Mouse (Mus musculus): Measurements from ENCODE around the gene Plekhm1. TPM values are rescaled to one million over a fixed set of nuclear protein-coding genes. Genes with fewer than 3 reads are reported as not detected.
A peak's percentile ranks its signal among the peaks of the same experiment; 100 is the strongest.

The Plekhm1 gene
- total and polyA plus RNA-seq, 3 experiments, result 3.4 to 10.0 TPM; not detected in 1

DNA sequence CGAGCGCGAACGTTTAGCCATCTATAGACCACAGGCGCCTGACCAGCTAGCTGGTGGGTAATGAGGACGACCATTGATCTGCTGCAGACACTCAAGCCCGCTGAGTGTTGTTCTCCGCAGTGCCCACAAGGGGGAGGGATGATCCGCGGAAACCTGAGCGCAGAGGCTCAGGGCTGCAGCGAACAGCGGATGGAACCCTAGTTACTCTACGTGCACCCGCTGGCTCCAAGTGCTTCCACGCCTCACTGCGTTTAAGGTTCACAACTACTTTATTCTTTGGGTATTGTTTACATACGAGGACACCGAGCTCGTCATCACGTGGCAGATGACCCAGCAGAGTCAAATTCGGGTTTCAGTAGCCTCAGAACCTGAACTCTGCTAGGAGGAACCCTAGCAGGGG lies 53.4 kb downstream of the Plekhm1 start (continued):
- peak; percentile 58 for TF ChIP-seq MYC (IDR thresholded peaks at IDR 0.05; ENCODE audit: low read depth, low read length)
- no peak for TF ChIP-seq NELFE (IDR thresholded peaks at IDR 0.05; ENCODE audit: low read depth, low read length)

DNA sequence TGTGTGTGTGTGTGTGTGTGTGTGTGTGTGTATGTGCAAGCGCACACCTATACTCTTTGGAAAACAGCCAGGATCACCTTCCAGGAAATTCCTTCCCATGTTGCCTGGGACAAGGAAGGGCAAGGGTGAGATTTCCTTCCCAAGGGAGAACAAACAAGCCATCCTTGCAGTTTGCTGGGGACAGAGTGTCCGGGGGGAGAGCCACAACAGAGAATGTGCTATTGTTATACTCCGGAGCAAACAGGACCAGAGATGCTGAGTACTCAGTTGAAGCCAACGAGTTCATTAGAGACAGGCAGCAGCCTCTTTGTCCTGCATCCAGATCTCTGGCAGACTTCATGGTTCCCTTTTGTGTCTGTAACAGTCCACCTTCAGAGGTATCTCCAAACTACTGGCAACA lies 54.2 kb downstream of the Plekhm1 start:
- H3K27me3 ChIP-seq (ENCODE audit: control insufficient read depth in 1 of 2, insufficient read depth in 2 of 2, low read length in 2 of 2), result no peaks in the 10 kb centered on the region
- H3K79me2 ChIP-seq (ENCODE audit: control insufficient read depth, insufficient read depth, low read length, poor library complexity), result peaks cover 5% of the 10 kb centered on the region; the same call in 1 of the 2 replicates
- TF ChIP-seq GABPA (IDR thresholded peaks at IDR 0.05; ENCODE audit: low read depth, low read length), result no peak
- TF ChIP-seq GATA1 (IDR thresholded peaks at IDR 0.05; ENCODE audit: low read depth, low read length), result no peak
- no peak for TF ChIP-seq MXI1 (IDR thresholded peaks at IDR 0.05; ENCODE audit: low read depth, low read length)
- TF ChIP-seq CHD2 (IDR thresholded peaks at IDR 0.05; ENCODE audit: low read length), result no peak
- no peak for TF ChIP-seq ZKSCAN1 (IDR thresholded peaks at IDR 0.05; ENCODE audit: low read depth, low read length)
- no peak for TF ChIP-seq MEF2A (IDR thresholded peaks at IDR 0.05; ENCODE audit: extremely low read depth, insufficient replicate concordance, low read depth, low read length, poor library complexity, severe bottlenecking)
- TF ChIP-seq ZC3H11A (IDR thresholded peaks at IDR 0.05; ENCODE audit: low read depth, low read length), result no peak
- TF ChIP-seq ZMIZ1 (IDR thresholded peaks at IDR 0.05; ENCODE audit: low read depth, low read length), result no peak
- no peak for TF ChIP-seq JUND (IDR thresholded peaks at IDR 0.05; ENCODE audit: low read depth, low read length)
- TF ChIP-seq CTCF (IDR thresholded peaks at IDR 0.05 in 2 of 3, conservative IDR thresholded peaks at IDR 0.05 in 1 of 3; ENCODE audit: control insufficient read depth in 1 of 3, insufficient read depth in 1 of 3, low read depth in 2 of 3, low read length in 3 of 3, poor library complexity in 1 of 3, severe bottlenecking in 1 of 3), result no peak
- TF ChIP-seq USF2 (IDR thresholded peaks at IDR 0.05; ENCODE audit: borderline replicate concordance in 1 of 2, insufficient read depth in 1 of 2, low read depth in 1 of 2, low read length in 2 of 2), result no peak
- no peak for TF ChIP-seq TAL1 (IDR thresholded peaks at IDR 0.05; ENCODE audit: low read length)
- TF ChIP-seq ELF1 (IDR thresholded peaks at IDR 0.05; ENCODE audit: low read depth, low read length), result no peak
- no peak for TF ChIP-seq ETS1 (IDR thresholded peaks at IDR 0.05; ENCODE audit: low read depth, low read length)
- TF ChIP-seq RAD21 (IDR thresholded peaks at IDR 0.05; ENCODE audit: low read depth, low read length), result no peak
- no peak for TF ChIP-seq RCOR1 (IDR thresholded peaks at IDR 0.05; ENCODE audit: low read depth, low read length)
- peak; percentile 18 for DNase-seq (ENCODE audit: low read depth, low spot score)
- no peaks in the 10 kb centered on the region for H3K36me3 ChIP-seq (ENCODE audit: control insufficient read depth in 1 of 2, insufficient read depth in 2 of 2, low read length in 2 of 2)
- H3K4me1 ChIP-seq (ENCODE audit: control insufficient read depth in 1 of 2, insufficient read depth in 2 of 2, low read length in 2 of 2), result peaks cover 0 to 2% of the 10 kb centered on the region in 2 experiments; a peak in 1 of 4 replicates
- no peak overlapping the region for H3K27ac ChIP-seq (ENCODE audit: control insufficient read depth, low read depth, low read length)
- no peak overlapping the region for H3K9ac ChIP-seq (ENCODE audit: control insufficient read depth, low read depth, low read length, poor library complexity, severe bottlenecking)
- H3K4me3 ChIP-seq (ENCODE audit: control insufficient read depth in 1 of 2, insufficient read depth in 1 of 2, low read depth in 2 of 2, low read length in 2 of 2), result no peak overlapping the region
- no peaks in the 10 kb centered on the region for H3K9me3 ChIP-seq (replicated peaks; ENCODE audit: insufficient read depth, low read length)

DNA sequence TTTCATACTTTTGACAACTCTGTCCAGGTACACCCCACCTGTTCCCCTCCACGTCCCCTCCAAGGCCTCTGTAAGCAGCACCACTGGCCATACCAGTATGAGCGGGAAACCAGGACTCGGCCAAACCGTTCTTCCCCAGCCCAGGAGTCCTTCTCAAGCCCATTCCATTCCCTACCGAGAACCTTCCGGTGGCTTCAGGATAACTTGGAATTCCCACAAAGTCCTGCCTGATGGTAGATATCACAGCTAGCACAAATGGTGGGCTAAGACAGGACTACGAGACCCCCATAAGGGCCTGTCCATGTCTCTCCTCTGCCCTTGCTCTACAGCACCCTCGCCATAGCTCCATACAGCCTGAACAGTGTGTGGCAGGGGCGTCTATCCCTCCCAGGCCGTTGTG lies 54.8 kb downstream of the Plekhm1 start:
- 0 out of 4 replicates have a peak, but pooled peaks cover 0 to 2% of the 10 kb centered on the region in 2 experiments for H3K4me1 ChIP-seq (ENCODE audit: control insufficient read depth in 1 of 2, insufficient read depth in 2 of 2, low read length in 2 of 2)
- no peaks in the 10 kb centered on the region for H3K9me3 ChIP-seq (replicated peaks; ENCODE audit: insufficient read depth, low read length)
- H3K4me3 ChIP-seq (ENCODE audit: control insufficient read depth in 1 of 2, insufficient read depth in 1 of 2, low read depth in 2 of 2, low read length in 2 of 2), result no peak overlapping the region
- H3K27ac ChIP-seq (ENCODE audit: control insufficient read depth, low read depth, low read length), result no peak overlapping the region
- no peak for DNase-seq (ENCODE audit: low read depth, low spot score)
- H3K36me3 ChIP-seq (ENCODE audit: control insufficient read depth in 1 of 2, insufficient read depth in 2 of 2, low read length in 2 of 2), result no peaks in the 10 kb centered on the region
- no peak overlapping the region for H3K9ac ChIP-seq (ENCODE audit: control insufficient read depth, low read depth, low read length, poor library complexity, severe bottlenecking)
- TF ChIP-seq JUND (IDR thresholded peaks at IDR 0.05; ENCODE audit: low read depth, low read length) (no peak), MAFK (IDR thresholded peaks at IDR 0.05; ENCODE audit: borderline replicate concordance, low read depth, low read length) (no peak), ELF1 (IDR thresholded peaks at IDR 0.05; ENCODE audit: low read depth, low read length) (no peak), USF2 (IDR thresholded peaks at IDR 0.05; ENCODE audit: borderline replicate concordance in 1 of 2, insufficient read depth in 1 of 2, low read depth in 1 of 2, low read length in 2 of 2) (no peak), SMC3 (IDR thresholded peaks at IDR 0.05; ENCODE audit: low read depth, low read length) (no peak), USF1 (IDR thresholded peaks at IDR 0.05; ENCODE audit: low read depth, low read length) (no peak), POLR2AphosphoS2 (IDR thresholded peaks at IDR 0.05; ENCODE audit: low read length) (no peak), RCOR1 (IDR thresholded peaks at IDR 0.05; ENCODE audit: low read depth, low read length) (no peak), MEF2A (IDR thresholded peaks at IDR 0.05; ENCODE audit: extremely low read depth, insufficient replicate concordance, low read depth, low read length, poor library complexity, severe bottlenecking) (no peak)
- H3K79me2 ChIP-seq (ENCODE audit: control insufficient read depth, insufficient read depth, low read length, poor library complexity), result peaks cover 5% of the 10 kb centered on the region; the same call in 1 of the 2 replicates
- H3K27me3 ChIP-seq (ENCODE audit: control insufficient read depth in 1 of 2, insufficient read depth in 2 of 2, low read length in 2 of 2), result no peaks in the 10 kb centered on the region

All from MEL (cell line).